Mouse (Mus musculus): ENCODE measurements at regions not wholly inside any gene's neighbourhood (a gene's known extent, or its start where the extent isn't known, plus 50 kb on each side); places are given as distances from the start of the nearest gene placed in this dataset.

- no peak for DNase-seq
Measured at GRCm38 (mm10) chr1:10771793-10772192, 642.1 kb upstream of the A830018L16Rik start.

- no peak for DNase-seq
Measured at GRCm38 (mm10) chr1:10794074-10794783, 619.7 kb upstream of the A830018L16Rik start.

GRCm38 (mm10) chr1:10835653-10836415 is 578.1 kb upstream of the A830018L16Rik start:
- DNase-seq = no peak

- DNase-seq = no peak
Measured at GRCm38 (mm10) chr1:10837180-10837579, 576.7 kb upstream of the A830018L16Rik start.

GRCm38 (mm10) chr1:10852934-10853333 is 561.0 kb upstream of the A830018L16Rik start:
- DNase-seq = no peak

- no peak for DNase-seq
Measured at GRCm38 (mm10) chr1:10854495-10854894, 559.4 kb upstream of the A830018L16Rik start.

- no peak for DNase-seq
Measured at GRCm38 (mm10) chr1:10871163-10871853, 542.6 kb upstream of the A830018L16Rik start.

GRCm38 (mm10) chr1:10872266-10872665 is 541.6 kb upstream of the A830018L16Rik start:
- DNase-seq = no peak

GRCm38 (mm10) chr1:10872726-10873125 is 541.2 kb upstream of the A830018L16Rik start:
- DNase-seq = no peak

GRCm38 (mm10) chr1:10877391-10878170 is 536.3 kb upstream of the A830018L16Rik start:
- DNase-seq = peak; percentile 1

- DNase-seq = no peak
Measured at GRCm38 (mm10) chr1:10878221-10878760, 535.6 kb upstream of the A830018L16Rik start.

GRCm38 (mm10) chr1:10880026-10880727 is 533.7 kb upstream of the A830018L16Rik start:
- DNase-seq = no peak

- DNase-seq = no peak
Measured at GRCm38 (mm10) chr1:10898806-10899205, 515.1 kb upstream of the A830018L16Rik start.

GRCm38 (mm10) chr1:10902721-10903120 is 511.2 kb upstream of the A830018L16Rik start:
- no peak for DNase-seq

- DNase-seq = no peak
Measured at GRCm38 (mm10) chr1:10919958-10920357, 493.9 kb upstream of the A830018L16Rik start.

- no peak for DNase-seq
Measured at GRCm38 (mm10) chr1:10932378-10933077, 481.4 kb upstream of the A830018L16Rik start.

GRCm38 (mm10) chr1:10933206-10933605 is 480.7 kb upstream of the A830018L16Rik start:
- DNase-seq = peak; percentile 65

- DNase-seq = no peak
Measured at GRCm38 (mm10) chr1:10938436-10938835, 475.5 kb upstream of the A830018L16Rik start.

GRCm38 (mm10) chr1:10940326-10940725 is 473.6 kb upstream of the A830018L16Rik start:
- DNase-seq = no peak

GRCm38 (mm10) chr1:10942979-10943378 is 470.9 kb upstream of the A830018L16Rik start:
- no peak for DNase-seq

All from cerebellum, adult 9-11 months (tissue).